Mouse (Mus musculus) B cell, adult 2 months (primary cell): ENCODE measurements around the gene Blzf1.

Experiments used
- DNase-seq, 2 experiments: peaks; one replicate each; pipeline ENCODE4 v3.0.0; 2022

Gene Blzf1

DNA sequence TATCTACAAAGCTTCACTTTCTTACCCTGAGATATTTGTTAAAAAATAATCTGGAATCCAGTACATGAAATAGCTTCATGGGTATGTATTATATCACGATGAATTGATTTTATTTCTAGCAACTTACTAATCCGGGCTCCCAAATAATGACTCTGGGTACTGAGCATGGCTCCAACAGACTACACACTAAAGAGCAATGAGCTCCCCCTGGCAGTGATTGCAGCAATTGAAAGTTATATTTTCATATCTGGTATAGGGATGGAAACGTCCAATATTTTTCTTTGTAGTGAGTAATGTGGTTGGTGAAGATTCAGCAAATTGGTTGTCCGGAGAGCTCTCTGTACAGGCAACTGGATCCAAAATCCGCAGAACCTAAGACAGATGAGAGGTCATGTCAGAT, 15.2 kb downstream of the Blzf1 start:
- DNase-seq, result no peak

DNA sequence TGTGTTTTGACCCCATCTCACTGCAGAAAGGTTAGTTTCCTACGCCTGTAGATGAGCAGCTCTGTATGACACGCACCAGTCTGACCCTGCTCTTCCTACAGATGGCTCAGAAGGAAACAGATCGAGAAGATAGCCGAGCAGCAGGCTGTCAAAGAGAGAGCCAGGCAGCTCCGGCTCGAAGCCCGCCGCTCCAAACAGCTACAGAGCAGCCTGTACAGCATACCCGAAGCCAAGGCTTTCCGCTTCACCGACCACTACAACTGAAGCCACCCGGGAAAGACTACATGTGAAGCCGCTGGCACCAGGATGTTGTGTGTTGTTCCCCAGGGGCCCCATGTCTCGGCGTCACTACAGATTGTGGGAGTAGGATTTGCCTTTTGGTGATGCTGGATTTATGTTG, 19.9 kb downstream of the Blzf1 start:
- DNase-seq, result no peak

DNA sequence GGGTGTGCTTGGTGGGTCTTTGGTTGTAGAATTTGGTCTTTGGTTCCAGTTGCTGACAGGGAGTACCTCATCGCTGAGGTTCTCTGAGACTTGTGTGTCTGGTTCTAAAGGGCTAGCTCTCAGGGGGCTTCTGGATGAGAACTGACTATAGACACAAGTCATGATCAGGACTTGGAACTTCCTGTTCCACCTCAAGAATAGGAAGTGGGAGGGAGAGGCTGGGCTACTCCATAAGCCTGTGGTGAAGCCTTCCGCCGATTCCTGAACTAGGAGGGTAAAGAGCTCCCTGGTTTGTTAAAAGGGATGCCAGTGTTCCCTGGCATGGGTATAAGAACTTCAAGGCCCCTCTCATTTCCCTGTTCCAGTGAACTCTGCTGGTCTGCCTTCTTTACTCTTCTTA, 23.3 kb downstream of the Blzf1 start:
- DNase-seq, result no peak

DNA sequence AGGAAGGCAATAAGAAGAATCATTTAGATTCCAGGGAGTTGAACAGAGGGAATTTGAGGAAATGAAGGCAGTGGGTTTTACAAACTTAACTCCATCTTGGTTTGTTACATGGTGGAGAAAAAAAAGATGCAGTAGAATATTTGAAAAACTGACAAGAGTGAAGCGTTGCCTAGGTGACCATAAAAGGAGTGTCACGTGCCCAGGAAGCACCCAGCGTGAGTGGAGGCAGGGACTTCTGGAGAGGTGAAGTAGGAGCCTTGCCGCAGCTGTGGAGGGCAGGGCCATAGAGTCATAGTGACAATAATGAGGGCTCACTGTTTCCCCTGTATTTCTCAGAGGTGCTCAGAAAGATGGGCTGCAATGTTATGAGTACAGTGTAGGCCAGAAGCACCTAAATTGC, 28.0 kb downstream of the Blzf1 start:
- no peak for DNase-seq

DNA sequence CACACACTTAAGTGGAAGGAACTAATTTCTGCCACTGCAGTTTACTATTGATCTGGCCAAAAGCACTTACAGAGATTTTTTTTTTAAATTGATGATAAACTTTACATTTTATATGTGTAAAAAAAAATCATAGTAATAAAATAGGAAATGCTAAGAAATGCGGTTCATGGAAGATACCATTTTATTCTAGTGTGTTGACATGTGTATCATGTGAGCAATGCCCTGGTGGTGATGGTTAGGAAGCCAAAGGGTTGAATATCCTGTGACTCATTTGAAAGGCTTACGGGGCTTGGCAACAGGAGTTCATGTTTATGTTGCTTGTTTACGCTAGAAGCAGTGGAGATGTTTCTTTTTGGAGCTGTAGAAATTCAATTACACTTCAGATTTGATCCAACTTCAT, 30.7 kb downstream of the Blzf1 start:
- DNase-seq, result peak in 1 of 2 experiments; percentile 6

DNA sequence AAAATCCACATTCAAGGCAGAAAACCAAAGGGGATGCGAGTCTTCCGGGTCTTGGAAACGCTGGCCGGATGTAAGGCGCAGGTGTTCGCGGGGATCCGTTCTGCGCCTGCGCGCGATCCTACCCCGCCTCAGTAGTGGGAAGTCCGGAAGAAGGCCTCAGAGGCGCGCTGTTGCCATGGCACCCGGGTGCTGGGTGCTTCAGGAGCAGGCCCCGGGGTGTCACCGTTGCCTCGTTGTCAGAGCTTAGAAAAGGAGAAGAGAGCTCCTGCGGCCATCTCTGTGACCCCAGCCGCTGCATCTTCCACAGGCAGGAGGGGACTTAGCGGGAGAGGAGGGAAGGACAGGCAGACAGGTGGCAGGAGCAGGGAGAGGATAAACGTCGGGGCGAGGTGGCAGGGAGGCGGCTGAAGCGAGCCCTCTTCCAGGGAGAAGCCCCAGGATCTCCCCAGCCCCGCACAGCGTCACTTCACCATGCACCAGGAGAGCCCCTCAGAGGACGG, 31.8 kb downstream of the Blzf1 start, which contains the start of gene Ccdc181:
Gene Ccdc181, plus strand, starts transcription at position 131 of the 500 bp plus-strand sequence.
- DNase-seq, result peak; percentile 94

DNA sequence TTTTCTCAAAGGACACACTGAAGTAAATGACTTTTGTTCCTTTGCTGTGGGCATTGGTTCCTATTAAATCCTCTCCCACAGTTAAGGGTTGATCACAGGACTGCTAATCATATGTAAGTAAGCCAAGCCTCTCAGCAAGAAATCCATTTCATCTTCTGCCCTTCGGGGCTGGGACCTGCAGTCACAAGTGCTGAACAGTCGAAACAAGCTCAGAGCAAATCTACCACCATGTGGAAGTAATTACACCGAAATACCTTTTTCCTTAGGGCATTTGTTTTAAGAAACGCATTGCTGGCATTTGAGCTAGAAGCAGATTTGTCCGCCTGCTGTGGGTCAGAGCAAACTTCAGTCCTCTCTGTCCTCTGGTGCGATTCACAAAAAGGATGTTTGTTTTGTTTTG, 33.6 kb downstream of the Blzf1 start:
- no peak for DNase-seq

DNA sequence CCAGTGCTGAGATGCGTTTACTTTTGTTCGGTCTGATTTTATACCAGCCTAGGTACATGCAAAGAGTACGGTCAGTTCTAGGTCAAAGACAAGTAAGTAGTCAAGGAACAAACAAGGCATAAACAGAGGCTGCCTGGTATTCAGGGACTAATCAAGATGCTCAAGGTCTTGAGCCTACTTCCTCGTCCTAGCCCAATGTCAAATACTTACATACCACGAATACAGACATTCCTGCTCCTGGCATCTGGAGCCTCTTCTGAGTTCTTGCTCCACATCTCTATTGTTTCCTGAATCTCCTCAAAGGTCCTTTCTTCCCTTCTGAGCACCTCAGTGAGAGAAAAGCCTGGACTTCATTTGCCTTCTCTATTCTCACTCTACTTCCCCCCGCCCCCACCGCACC, 36.3 kb downstream of the Blzf1 start:
- DNase-seq, result no peak

DNA sequence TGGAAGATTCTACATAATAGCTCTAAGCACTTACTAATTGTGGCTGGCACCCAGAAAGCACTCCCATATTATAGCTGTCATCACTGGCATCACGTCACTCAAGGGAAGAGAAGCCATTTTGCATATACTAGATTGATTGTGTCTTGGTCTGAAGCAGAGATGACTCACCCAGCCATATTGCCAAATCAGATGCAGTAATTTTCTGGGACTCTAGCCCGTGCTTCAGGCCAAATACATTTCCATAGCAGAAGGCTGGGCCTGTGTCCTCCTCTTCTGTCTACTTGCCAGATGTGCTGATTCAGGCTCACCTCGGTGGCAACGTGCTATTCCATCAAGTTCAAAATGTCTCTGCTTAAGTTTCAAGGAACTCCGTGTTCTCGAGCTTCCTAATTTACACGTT, 45.7 kb downstream of the Blzf1 start:
- no peak for DNase-seq

DNA sequence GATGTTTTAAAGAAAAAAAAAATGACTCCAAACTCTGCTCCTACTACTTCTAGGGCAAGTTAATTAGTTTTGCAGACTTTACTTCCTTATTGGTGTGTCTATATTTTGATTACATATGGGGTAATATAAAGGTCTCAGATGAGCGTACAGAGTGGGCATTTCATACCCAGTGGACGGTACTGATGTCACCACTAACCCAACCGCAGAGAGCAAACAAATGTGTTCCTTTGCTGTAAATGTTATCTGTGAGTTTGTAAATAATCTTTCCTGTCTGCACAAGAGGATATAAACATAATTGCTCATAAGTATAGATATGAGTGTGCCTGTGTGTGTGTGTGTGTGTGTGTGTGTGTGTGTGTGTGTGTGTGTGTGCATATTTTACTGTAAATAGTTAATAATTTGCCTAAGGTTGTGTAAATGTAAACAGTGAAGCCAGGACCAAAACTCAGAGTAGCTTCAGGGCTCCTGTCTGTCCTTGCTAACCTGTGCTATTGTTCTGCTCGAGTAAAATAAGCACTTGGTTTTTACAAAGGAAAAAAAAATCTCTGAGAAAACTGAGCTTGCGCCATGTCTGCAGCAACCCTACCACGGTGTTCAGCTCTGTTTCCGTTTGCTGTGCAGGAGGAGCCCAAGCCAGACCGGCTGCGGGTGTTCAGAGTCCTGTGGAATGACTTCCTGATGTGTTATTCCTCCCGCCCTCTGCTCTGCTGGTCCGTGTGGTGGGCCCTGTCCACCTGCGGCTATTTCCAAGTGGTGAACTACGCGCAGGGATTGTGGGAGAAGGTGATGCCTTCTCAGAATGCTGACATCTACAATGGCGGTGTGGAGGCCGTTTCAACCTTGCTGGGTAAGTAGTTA, 46.9 kb downstream of the Blzf1 start:
- DNase-seq, result no peak

DNA sequence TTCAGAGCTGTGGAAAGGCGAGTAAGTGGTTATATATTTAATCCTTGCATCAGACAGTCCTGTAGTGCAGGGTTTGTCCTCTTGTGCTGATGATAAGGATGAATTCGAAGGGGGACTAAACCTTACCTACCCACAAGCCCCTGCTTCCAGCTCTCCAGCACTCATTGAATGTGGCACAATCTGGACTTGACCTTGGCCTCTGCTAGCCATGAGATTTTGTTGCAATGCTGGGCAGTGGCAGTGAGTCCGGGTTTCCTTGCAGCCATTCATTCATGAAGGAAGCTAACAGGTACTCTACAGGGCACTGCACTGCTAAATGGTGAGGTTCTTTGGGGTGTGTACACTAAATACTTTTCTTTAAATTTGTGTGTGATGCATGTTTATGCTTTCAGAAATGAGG, 52.5 kb downstream of the Blzf1 start:
- DNase-seq, result no peak

DNA sequence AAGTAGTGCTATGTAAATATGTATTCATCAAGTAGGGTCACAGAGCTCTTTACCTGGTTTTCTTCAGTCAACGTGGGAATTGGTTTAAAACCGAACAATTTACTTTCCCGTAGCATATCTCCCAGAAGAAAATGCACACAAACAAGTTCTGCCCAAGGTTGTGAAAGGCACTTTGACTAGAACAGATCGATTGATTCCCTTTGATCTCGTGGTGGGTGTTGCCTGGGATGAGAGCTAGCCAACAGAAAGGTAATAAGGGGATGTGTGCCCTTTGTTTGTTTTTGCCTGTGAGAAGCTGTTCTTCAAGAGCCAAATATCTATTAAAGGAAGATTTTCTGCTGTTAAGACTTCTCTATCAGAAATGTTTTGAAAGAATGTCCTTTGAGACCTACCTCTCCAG, 54.7 kb downstream of the Blzf1 start:
- no peak for DNase-seq

DNA sequence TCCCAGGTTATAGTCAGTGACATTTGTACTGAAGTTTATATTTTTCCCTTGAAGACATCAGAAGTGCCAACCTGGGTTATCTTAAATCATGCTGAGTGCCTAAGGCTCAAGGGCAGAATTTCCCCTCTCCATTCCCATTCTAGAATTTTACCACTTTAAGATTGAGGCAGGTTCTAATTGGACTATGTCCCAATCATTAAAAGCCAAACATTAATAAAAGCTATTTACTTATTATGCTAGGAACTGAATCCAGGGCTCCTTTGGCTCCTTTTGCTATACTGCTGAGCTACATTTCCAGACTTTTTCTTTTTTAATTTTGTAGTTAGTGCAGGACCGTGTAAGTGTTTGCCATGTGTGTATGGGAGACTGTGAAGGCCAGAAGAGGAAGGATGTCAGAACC, 55.9 kb downstream of the Blzf1 start:
- DNase-seq, result no peak

DNA sequence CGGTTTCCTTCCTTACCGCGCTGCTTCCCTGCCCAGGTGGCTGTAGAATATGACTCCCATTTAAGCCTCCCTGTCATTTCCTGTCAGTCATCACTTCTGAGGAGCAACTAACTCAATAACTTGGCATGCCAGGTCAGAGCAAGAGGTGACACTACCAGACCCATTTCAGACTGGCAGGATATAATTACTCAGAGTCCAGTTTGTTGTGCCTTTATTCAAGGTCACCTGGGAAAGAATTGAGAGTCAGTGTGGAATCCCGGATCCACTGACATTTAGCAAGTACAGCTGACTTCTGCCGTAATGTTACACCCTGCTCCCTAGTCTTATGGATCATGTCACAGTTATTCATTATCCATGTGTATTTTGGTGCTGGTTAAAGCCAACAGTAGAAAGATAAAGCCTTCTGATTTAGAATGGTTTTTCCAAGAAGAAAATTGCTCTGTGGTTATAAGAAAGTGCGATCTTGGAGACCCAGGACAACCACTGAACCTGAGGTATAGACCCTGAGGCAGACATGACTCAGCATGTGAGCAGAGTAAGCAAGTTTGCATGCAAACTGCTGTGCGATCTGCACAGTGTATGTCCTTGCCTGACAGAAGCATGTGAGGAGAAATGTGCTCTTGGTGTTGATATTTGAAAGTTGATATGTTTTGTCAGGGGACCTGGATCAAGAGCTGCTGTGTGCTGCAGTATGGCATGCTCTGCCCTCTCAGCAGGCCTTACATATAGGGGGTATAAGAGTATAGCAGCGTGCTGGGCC, 56.7 kb downstream of the Blzf1 start:
- no peak for DNase-seq

DNA sequence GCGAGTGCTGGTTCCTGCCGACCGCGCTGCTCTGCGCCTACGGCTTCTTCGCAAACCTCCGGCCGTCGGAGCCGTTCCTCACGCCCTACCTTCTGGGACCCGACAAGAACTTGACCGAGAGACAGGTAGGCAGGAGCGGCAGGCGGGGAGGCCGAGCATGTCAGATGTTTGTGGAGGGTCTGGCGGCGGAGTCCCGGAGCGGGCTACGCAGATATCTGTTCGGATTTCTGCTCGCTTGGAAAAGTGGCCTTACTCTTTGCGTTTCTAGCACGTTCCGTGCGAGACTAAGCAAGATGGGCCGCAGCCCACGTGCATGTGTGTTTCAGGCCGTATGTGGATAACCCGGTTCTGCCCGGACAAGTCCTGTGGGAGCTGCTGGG, 58.0 kb downstream of the Blzf1 start:
- peak; percentile 50 to 59 for DNase-seq

DNA sequence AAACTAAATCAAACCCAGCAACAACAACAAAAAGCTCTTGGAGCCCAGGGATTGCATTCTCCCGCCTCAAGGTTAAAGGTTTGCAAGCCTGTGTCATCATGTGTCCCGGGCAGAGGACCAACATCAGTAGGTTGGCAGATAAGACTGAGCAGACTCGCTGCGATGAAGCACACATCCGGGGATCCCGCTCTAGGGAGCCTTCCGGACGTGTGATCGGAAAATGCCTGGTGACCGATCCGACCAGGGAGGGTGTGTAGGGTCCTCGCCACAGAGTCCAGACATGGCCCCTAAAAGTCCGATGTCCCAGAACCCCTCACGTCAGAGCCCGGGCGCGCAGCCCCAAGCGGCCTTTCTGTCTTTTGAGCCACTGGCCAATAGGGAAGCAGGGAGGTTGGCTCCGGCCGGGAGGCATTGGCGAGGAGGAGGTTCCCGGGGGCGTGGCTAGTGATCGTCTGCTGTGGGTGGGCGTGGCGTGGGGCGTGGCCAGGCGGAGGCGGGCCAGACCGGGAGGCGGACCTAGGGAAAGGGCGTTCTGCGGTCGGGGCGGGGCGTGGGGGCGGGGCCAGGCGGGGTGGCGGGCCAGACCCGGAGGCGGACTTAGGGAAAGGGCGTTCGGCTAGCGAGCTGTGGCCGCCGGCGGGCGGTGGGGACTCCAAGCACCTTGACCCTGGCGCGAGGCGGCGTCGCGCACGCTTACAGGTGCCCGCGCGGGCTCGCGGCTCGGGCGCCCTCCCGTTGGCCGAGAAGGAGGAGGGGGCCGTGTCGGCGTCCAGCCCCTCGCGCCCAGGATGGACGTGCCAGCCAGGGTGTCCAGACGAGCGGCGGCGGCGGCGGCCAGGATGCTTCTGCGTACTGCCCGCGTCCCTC, 58.6 kb downstream of the Blzf1 start, which contains the start of gene Slc19a2:
Gene Slc19a2, plus strand, starts transcription at position 582 of the 867 bp plus-strand sequence.
- DNase-seq, result peak; percentile 98

DNA sequence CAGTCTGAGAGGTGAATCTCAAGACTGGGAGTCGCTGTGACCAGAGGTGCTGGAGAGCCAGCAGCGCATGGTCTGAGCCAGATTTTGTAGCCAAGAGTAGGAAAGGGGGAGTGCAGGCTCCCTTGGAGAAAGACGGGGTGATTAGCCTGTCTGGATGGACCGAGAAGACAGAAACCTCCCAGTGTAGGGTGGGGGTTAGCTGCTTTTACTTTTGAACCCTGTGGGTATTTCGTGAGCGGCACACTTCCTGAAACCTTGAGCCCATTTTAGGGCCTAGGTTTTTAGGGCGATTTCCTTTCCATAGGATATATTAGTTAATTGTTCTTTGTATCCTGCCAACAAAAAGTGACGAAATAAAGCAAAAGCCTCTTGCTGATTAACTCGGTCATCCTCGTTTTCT, 59.3 kb downstream of the Blzf1 start:
- peak; percentile 19 to 21 for DNase-seq

DNA sequence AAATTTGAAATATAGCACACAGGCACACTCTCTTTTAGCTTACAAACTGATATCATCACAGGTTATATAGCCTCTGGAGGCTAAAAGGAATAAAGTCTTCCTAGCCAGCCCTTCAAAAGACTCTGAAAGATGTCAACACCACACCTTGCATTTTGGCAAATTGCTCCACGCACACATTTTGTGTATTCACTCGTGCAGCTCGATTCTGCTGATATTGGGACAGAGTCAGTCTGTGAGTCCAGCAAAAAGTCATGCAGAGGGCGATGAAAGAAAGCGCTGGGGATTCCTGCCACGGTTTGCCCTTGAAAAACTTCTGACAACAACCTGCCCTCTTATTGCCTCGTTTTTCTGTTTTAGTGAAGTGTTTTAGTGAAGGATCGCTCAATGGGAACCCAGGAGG, 59.8 kb downstream of the Blzf1 start:
- DNase-seq, result no peak

DNA sequence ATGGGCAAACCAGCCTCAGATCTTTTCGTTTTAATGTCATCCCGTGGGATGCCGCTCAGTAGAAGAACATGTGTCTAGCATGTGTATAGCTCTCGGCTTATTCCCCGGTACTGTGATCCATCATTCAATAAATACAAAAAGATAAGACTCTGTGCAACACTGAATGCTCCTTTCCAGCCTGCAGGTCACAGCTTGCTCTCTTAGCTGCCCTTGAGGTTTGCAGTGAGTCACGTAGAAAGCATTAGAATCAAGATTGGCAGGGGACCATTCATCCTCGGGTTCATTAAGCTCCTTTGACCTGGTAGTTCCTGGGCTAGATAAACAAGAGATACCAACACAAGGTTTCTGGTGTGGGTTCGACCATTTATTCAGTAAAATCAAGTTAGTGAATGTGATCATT, 64.5 kb downstream of the Blzf1 start:
- DNase-seq, result no peak

DNA sequence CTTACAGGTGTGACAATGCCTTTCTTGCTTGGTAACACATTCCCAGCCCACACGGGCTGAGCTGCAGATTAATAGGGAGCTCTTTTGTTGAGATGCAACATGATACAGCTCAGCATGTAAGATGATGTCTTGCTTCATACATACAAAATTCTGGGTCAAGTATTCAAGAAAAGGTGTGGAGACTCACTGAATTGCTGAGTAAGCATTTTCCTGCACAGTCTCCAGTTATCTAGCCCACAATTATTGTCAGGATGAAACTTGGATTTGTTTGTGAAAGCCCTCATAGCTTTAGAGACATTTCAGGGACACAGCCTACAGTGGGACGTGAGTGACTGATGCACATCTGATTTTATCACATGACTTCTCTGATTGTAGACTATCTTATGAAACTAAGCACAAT, 65.8 kb downstream of the Blzf1 start:
- DNase-seq, result no peak
